Mouse (Mus musculus) neural tube, embryonic 12.5 days (tissue): ENCODE results near the gene Myo15b. TPM values are rescaled to one million over a fixed set of nuclear protein-coding genes. Genes with fewer than 3 reads are reported as not detected.
A peak's percentile ranks its signal among the peaks of the same experiment; 100 is the strongest.

ENCODE experiments used
- ATAC-seq: fragments of 200-750 bp; cut with Nextera tagmentation; 2 replicates; pipeline ENCODE4 v1.8.0; 2017; ENCODE audit warnings: low read depth, mild to moderate bottlenecking, moderate TSS enrichment, moderate library complexity; ENCODE audit not compliant: low FRiP score
- H3K27ac ChIP-seq: fragments of 300-500 bp; sonication (generic); 2 replicates; pipeline ENCODE4 v1.5.1; 2016
- H3K27me3 ChIP-seq: fragments of 300-500 bp; sonication (generic); replicated peaks from 2 replicates; pipeline ENCODE4 v1.6.1; 2016; ENCODE audit warnings: mild to moderate bottlenecking
- H3K36me3 ChIP-seq: fragments of 300-500 bp; sonication (generic); 2 replicates; pipeline ENCODE4 v1.6.1; 2016; ENCODE audit warnings: mild to moderate bottlenecking
- H3K4me1 ChIP-seq: fragments of 300-500 bp; sonication (generic); 2 replicates; pipeline ENCODE4 v1.6.1; 2016
- H3K4me2 ChIP-seq: fragments of 300-500 bp; sonication (generic); replicated peaks from 2 replicates; pipeline ENCODE4 v1.6.1; 2016; ENCODE audit warnings: mild to moderate bottlenecking
- H3K4me3 ChIP-seq: fragments of 300-500 bp; sonication (generic); 2 replicates; pipeline ENCODE4 v1.5.1; 2016
- H3K9ac ChIP-seq: fragments of 300-500 bp; sonication (generic); 2 replicates; pipeline ENCODE4 v1.6.1; 2016; ENCODE audit warnings: mild to moderate bottlenecking
- H3K9me3 ChIP-seq: fragments of 300-500 bp; sonication (generic); 2 replicates; pipeline ENCODE4 v1.6.1; 2016; ENCODE audit warnings: mild to moderate bottlenecking
- WGBS: fragments of 180-500 bp; shearing (Covaris S2); methylation state at CpG from one replicate; pipeline ENCODE4 v1.1.7; 2016; 5-methylcytosine and 5-hydroxymethylcytosine counted together
- polyA plus RNA-seq: library from polyadenylated mRNA; unstranded; fragments of >200 nt; fragmentation: Nextera tagmentation; extraction: Ambion mirVana; gene quantifications from 2 replicates; pipeline ENCODE4 v1.2.1, GENCODE M21; 2016

The Myo15b gene
- polyA plus RNA-seq, 1 experiment from 2014 or later = 0.11 TPM

- peaks cover 22% of the 10 kb centered on the region for H3K27me3 ChIP-seq
- peaks cover 34% of the 10 kb centered on the region for H3K4me1 ChIP-seq
- no peak overlapping the region for H3K9ac ChIP-seq
- no peak overlapping the region for H3K4me3 ChIP-seq
- H3K36me3 ChIP-seq = no peaks in the 10 kb centered on the region
- H3K9me3 ChIP-seq = no peaks in the 10 kb centered on the region
- peak overlapping the region; percentile 32 for H3K4me2 ChIP-seq
- ATAC-seq = no peak
- 11% methylated on average over 8 of the region's 8 CpGs for WGBS
- no peak overlapping the region for H3K27ac ChIP-seq
These were observed 25.1 kb upstream of the Myo15b start for GRCm38 (mm10) chr11:115833021-115833513.

- 37% methylated on average over 6 of the region's 6 CpGs for WGBS
- no peak overlapping the region for H3K9ac ChIP-seq
- peaks cover 34% of the 10 kb centered on the region for H3K4me1 ChIP-seq
These were observed 24.2 kb upstream of the Myo15b start for GRCm38 (mm10) chr11:115834033-115834432.

DNA sequence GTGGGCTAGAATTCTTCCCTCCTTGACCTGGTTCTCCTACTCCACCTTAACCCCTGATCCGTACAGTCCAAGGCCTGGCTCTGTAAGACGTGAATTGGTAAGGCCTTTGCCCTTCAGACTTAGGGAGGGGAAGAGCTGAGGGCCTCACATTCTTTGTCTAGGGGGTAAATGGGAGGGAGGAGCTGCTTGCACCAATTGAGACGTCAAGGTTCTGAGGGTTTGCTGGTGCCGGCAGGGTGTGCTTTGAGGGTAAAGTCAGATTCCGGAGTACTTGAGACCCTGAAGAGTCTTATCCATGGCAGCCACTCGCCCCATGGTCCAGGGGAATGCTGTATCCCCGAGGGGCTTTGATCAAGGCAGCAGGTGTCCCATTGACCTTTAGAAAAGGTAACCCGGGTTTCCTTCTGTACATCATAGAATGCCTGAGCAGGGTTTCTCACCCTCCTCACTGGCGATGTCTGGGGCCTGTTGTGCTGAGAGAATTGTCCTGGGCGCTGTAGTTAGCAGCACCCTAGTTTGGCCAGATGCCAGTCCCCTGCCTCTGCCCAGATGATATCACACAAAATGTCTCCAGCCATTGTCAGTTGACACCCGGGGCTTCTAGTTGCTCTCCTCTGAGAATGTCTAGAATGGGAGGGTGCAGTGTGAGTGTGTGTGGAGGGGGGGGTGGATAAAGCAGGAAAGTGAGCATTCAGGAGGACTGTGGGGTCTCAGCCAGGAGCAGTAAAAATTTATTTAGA lies 21.4 kb upstream of the Myo15b start:
- Histone ChIP-seq H3K27ac (no peak overlapping the region), H3K36me3 (no peaks in the 10 kb centered on the region), H3K4me1 (peaks cover 26% of the 10 kb centered on the region), H3K27me3 (peaks cover 5% of the 10 kb centered on the region), H3K9me3 (no peaks in the 10 kb centered on the region), H3K4me3 (no peak overlapping the region), H3K9ac (no peak overlapping the region), H3K4me2 (no peak overlapping the region)
- 38% methylated on average over 11 of the region's 11 CpGs for WGBS
- ATAC-seq = no peak

More at GRCm38 (mm10) chr11:115834033-115834432, 24.2 kb upstream of the Myo15b start:
- Histone ChIP-seq H3K9me3 (no peaks in the 10 kb centered on the region), H3K36me3 (no peaks in the 10 kb centered on the region), H3K4me2 (no peak overlapping the region), H3K27me3 (peaks cover 22% of the 10 kb centered on the region), H3K4me3 (no peak overlapping the region), H3K27ac (no peak overlapping the region)
- ATAC-seq = no peak

DNA sequence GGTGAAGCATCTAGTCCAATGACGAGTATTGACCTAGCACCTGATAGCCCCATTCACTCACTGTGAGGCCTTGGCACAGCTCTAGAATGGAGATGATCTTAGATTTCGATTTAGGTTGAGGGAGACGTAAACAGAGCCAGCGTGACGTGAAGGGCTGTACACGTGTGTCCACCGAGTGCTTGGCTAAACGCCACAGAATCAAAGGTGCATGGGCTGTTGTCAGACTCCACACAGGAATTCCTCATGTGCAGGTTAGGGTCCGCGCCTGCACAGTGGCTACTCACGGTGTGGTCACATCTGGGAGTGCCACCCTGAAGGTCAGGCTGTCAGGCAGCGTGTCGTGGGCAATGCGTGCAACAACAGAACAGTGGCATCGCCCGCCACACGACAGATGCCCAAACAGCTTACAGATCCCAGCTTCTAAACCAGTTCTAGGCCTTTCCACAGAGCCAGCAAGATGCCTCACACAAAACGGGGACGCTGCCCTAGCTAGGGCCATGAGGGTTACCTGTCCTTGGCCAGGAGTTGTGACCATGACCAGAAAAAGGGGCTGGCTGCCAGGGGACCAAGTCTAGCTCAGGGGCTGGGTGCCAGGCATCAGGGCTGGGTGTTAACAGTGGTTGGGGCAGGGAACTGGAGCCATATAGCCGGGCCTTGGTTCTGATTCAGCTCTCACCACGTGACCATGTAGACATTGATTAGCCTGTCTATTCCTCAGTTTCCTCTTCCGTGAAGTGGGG lies 20.4 kb upstream of the Myo15b start:
- Histone ChIP-seq H3K9me3 (no peaks in the 10 kb centered on the region), H3K36me3 (no peaks in the 10 kb centered on the region), H3K4me3 (no peak overlapping the region), H3K27me3 (no peaks in the 10 kb centered on the region; the same call in 1 of the 2 replicates), H3K4me1 (peaks cover 24% of the 10 kb centered on the region), H3K27ac (no peak overlapping the region), H3K4me2 (no peak overlapping the region), H3K9ac (no peak overlapping the region)
- 93% methylated on average over 22 of the region's 22 CpGs for WGBS
- ATAC-seq = no peak

GRCm38 (mm10) chr11:115838895-115839311 lies 19.3 kb upstream of the Myo15b start:
- H3K4me3 ChIP-seq = no peak overlapping the region
- H3K4me2 ChIP-seq = no peak overlapping the region
- no peaks in the 10 kb centered on the region for H3K9me3 ChIP-seq
- no peaks in the 10 kb centered on the region for H3K36me3 ChIP-seq
- H3K27ac ChIP-seq = no peak overlapping the region
- 49% methylated on average over 4 of the region's 4 CpGs for WGBS
- no peak overlapping the region for H3K9ac ChIP-seq
- no peaks in the 10 kb centered on the region; the same call in 1 of the 2 replicates for H3K27me3 ChIP-seq
- ATAC-seq = no peak
- H3K4me1 ChIP-seq = peaks cover 13% of the 10 kb centered on the region; the same call in 1 of the 2 replicates

- Histone ChIP-seq H3K27ac (no peak overlapping the region), H3K4me1 (peaks cover 12% of the 10 kb centered on the region; the same call in 1 of the 2 replicates), H3K36me3 (no peaks in the 10 kb centered on the region), H3K4me3 (no peak overlapping the region), H3K9me3 (no peaks in the 10 kb centered on the region), H3K9ac (no peak overlapping the region), H3K4me2 (no peak overlapping the region), H3K27me3 (no peaks in the 10 kb centered on the region; the same call in 1 of the 2 replicates)
- ATAC-seq = no peak
- 65% methylated on average over 3 of the region's 3 CpGs for WGBS
These were observed 18.5 kb upstream of the Myo15b start for GRCm38 (mm10) chr11:115839732-115840131.

- Histone ChIP-seq H3K27me3 (no peaks in the 10 kb centered on the region), H3K4me3 (no peak overlapping the region), H3K27ac (no peak overlapping the region), H3K9me3 (no peaks in the 10 kb centered on the region), H3K4me1 (0 out of 2 replicates have a peak, but pooled peaks cover 9% of the 10 kb centered on the region), H3K9ac (no peak overlapping the region), H3K36me3 (no peaks in the 10 kb centered on the region), H3K4me2 (no peak overlapping the region)
- WGBS = 83% methylated on average over 6 of the region's 6 CpGs
- no peak for ATAC-seq
These were observed 17.2 kb upstream of the Myo15b start for GRCm38 (mm10) chr11:115841044-115841443.

- Histone ChIP-seq H3K27ac (no peak overlapping the region), H3K36me3 (no peaks in the 10 kb centered on the region), H3K9me3 (no peaks in the 10 kb centered on the region), H3K4me3 (no peak overlapping the region), H3K27me3 (no peaks in the 10 kb centered on the region), H3K4me2 (no peak overlapping the region), H3K9ac (no peak overlapping the region), H3K4me1 (0 out of 2 replicates have a peak, but pooled peaks cover 9% of the 10 kb centered on the region)
- ATAC-seq = no peak
- WGBS = 48% methylated on average over 6 of the region's 6 CpGs
These were observed 16.1 kb upstream of the Myo15b start for GRCm38 (mm10) chr11:115841961-115842550.

GRCm38 (mm10) chr11:115843141-115843890 lies 14.9 kb upstream of the Myo15b start:
- WGBS = 81% methylated on average over 14 of the region's 14 CpGs

GRCm38 (mm10) chr11:115843891-115844239 lies 14.3 kb upstream of the Myo15b start:
- H3K9me3 ChIP-seq = no peaks in the 10 kb centered on the region
- no peaks in the 10 kb centered on the region for H3K36me3 ChIP-seq
- no peak overlapping the region for H3K27ac ChIP-seq
- no peak overlapping the region for H3K4me2 ChIP-seq
- whole genome bisulfite sequencing = 90% methylated on average over 5 of the region's 5 CpGs
- H3K4me3 ChIP-seq = no peak overlapping the region
- H3K4me1 ChIP-seq = 0 out of 2 replicates have a peak, but pooled peaks cover 9% of the 10 kb centered on the region
- no peaks in the 10 kb centered on the region for H3K27me3 ChIP-seq
- ATAC-seq = no peak
- H3K9ac ChIP-seq = no peak overlapping the region

More at GRCm38 (mm10) chr11:115843141-115843890, 14.9 kb upstream of the Myo15b start:
- Histone ChIP-seq H3K27me3 (no peaks in the 10 kb centered on the region), H3K27ac (no peak overlapping the region), H3K9ac (no peak overlapping the region), H3K36me3 (no peaks in the 10 kb centered on the region), H3K9me3 (no peaks in the 10 kb centered on the region), H3K4me2 (no peak overlapping the region), H3K4me1 (0 out of 2 replicates have a peak, but pooled peaks cover 9% of the 10 kb centered on the region), H3K4me3 (no peak overlapping the region)
- no peak for ATAC-seq

DNA sequence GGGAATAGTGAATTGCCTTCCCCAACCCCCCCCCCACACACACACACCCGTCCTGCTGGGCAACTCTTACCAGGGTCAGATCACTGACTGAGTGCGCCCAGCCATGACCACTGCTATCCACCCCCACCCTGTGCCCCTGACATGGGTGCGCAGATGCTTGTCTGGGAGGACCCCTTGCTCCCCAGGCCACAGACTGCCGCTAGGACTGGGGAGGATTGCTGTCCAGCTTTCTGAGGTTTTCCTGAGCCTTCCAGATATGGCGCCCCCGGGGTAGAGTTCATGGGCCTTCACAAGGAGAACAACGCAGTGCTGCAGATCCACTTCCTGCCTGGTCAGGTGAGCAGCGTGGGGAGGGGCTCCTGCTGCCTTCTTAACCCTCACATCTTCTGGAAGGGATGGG lies 14.0 kb upstream of the Myo15b start:
- H3K27ac ChIP-seq = no peak overlapping the region
- H3K4me3 ChIP-seq = no peak overlapping the region
- H3K36me3 ChIP-seq = no peaks in the 10 kb centered on the region
- H3K27me3 ChIP-seq = no peaks in the 10 kb centered on the region
- WGBS = 82% methylated on average over 8 of the region's 8 CpGs
- no peak for ATAC-seq
- 0 out of 2 replicates have a peak, but pooled peaks cover 9% of the 10 kb centered on the region for H3K4me1 ChIP-seq
- no peak overlapping the region for H3K9ac ChIP-seq
- H3K9me3 ChIP-seq = no peaks in the 10 kb centered on the region
- H3K4me2 ChIP-seq = no peak overlapping the region
